Mouse (Mus musculus): ENCODE measurements around the gene Sort1. TPM values are rescaled to one million over a fixed set of nuclear protein-coding genes. Genes with fewer than 3 reads are reported as not detected.
A peak's percentile ranks its signal among the peaks of the same experiment; 100 is the strongest.

Gene Sort1
- polyA plus RNA-seq, 1 experiment, result 141 TPM

GRCm38 (mm10) chr3:108282401-108283240 is 1.3 kb upstream of the Sort1 start:
- no peak overlapping the region for H3K4me3 ChIP-seq (replicated peaks; ENCODE audit: extremely low read depth, low read depth, low read length)
- no peak for DNase-seq
- 9% methylated on average over 12 of the region's 12 CpGs for WGBS
- peaks cover 5% of the 10 kb centered on the region for H3K4me1 ChIP-seq (ENCODE audit: control insufficient read depth, insufficient read depth, low read length)
- peak; percentile 60; the same call in 1 of the 2 replicates for TF ChIP-seq CTCF (IDR thresholded peaks at IDR 0.05; ENCODE audit: insufficient read depth, low read length)
- no peak for TF ChIP-seq POLR2A (IDR thresholded peaks at IDR 0.05; ENCODE audit: borderline replicate concordance, extremely low read depth, low read depth, low read length)

- peaks cover 11% of the 10 kb centered on the region for H3K4me1 ChIP-seq (ENCODE audit: control insufficient read depth, insufficient read depth, low read length)
- WGBS, result 15% methylated on average over 6 of the region's 6 CpGs
- DNase-seq, result no peak
- no peak for TF ChIP-seq POLR2A (IDR thresholded peaks at IDR 0.05; ENCODE audit: borderline replicate concordance, extremely low read depth, low read depth, low read length)
- no peak for TF ChIP-seq CTCF (IDR thresholded peaks at IDR 0.05; ENCODE audit: insufficient read depth, low read length)
- peak overlapping the region; percentile 81 for H3K4me3 ChIP-seq (replicated peaks; ENCODE audit: extremely low read depth, low read depth, low read length)
Observed at GRCm38 (mm10) chr3:108283241-108283561, 681 bp upstream of the Sort1 start.

- WGBS, result 50% methylated on average over 4 of the region's 4 CpGs
- DNase-seq, result no peak
- H3K4me1 ChIP-seq (ENCODE audit: control insufficient read depth, insufficient read depth, low read length), result peaks cover 24% of the 10 kb centered on the region
- H3K4me3 ChIP-seq (replicated peaks; ENCODE audit: extremely low read depth, low read depth, low read length), result peak overlapping the region; percentile 81
- no peak for TF ChIP-seq POLR2A (IDR thresholded peaks at IDR 0.05; ENCODE audit: borderline replicate concordance, extremely low read depth, low read depth, low read length)
- TF ChIP-seq CTCF (IDR thresholded peaks at IDR 0.05; ENCODE audit: insufficient read depth, low read length), result no peak
Observed at GRCm38 (mm10) chr3:108285078-108285711, 1.3 kb downstream of the Sort1 start.

DNA sequence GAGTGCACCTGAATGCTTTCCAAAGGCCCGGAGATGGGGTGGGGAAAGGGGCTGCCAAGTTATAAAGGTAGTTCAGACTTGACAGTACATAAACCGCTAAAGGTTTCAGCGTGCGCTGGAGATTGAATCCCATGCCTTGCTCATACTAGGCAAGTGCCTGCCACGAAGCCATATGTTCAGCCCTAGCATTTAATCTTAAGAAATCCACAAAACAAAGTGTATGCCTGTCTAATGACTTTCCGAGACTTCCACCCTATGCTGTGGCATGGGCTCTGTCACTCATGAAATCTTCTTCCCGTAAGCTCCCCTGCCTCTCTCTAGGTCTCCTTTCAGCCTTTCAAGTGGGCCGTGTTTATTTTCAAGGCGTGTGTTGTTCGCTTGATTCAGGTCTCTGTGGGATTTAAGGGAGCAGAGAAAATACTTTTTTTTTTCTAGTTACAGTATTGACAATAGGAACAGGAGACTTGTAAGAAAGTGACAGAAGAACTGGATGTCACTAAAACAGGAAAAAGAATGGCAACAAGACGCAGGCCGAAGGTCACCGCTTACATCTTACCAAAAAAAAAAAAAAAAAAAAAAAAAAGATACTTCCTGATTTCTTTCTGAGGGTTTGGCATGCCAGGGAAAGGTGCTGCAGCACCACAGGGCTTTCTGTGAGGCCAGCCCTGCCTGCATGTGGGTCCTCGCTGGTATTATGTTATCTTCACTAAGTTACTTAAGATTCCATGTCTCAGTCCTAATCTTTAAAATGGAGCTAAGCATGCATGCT is 3.0 kb downstream of the Sort1 start:
- DNase-seq, result no peak
- H3K4me3 ChIP-seq (replicated peaks; ENCODE audit: extremely low read depth, low read depth, low read length), result peak overlapping the region; percentile 20
- TF ChIP-seq CTCF (IDR thresholded peaks at IDR 0.05; ENCODE audit: insufficient read depth, low read length) (no peak), POLR2A (IDR thresholded peaks at IDR 0.05; ENCODE audit: borderline replicate concordance, extremely low read depth, low read depth, low read length) (no peak)
- H3K4me1 ChIP-seq (ENCODE audit: control insufficient read depth, insufficient read depth, low read length), result peaks cover 31% of the 10 kb centered on the region
- 50% methylated on average over 14 of the region's 14 CpGs for WGBS

DNA sequence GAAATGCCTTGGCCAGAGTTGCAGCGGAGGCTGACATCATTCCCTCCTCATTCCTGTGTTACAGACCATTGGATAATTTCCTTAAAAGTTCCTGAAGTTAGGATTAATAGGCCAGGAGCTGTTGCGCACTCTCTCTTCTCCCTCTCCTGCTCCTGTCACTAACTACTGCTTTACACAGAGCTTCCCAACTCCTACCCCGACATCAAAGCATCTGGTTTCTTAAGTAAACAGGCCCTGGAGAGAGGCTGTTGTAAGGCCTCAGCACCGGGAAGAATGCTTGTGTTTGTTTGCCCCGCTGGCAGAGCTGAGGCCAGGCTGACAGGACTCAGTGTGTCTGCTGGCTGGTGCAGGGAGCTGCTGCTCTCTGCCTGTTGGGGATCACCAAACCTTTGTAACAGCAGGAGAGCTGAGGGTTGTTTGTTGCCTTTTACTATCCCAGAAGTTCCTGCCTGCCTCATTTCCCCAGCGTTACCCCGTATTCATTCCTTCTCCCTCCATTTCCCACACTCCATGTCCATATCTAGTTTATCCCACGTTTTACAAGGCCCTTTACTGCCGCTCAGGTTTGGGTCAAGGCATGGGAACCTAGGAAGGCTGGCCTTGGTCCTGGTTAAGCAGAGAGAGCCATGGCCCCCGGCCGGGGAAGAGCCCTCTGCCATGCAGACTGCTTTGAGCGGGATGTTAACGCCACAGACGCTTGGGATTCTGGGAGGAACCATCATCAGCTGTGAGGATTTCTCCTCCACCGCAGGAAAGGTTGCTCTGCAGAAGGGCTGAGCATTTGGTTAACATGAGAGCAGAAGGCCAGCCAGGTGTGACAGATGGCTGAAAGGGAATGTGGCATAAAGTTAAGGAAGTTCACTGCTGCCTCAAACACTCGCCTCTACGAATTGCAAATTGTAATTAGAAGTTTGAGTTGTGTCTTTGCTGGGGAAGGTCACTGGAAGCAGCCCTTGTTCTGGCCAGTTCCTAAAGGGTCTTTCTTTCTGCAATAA is 4.2 kb downstream of the Sort1 start:
- no peak overlapping the region for H3K4me3 ChIP-seq (replicated peaks; ENCODE audit: extremely low read depth, low read depth, low read length)
- peaks cover 29% of the 10 kb centered on the region for H3K4me1 ChIP-seq (ENCODE audit: control insufficient read depth, insufficient read depth, low read length)
- DNase-seq, result peak; percentile 17
- TF ChIP-seq POLR2A (IDR thresholded peaks at IDR 0.05; ENCODE audit: borderline replicate concordance, extremely low read depth, low read depth, low read length) (peak; percentile 41; the same call in 1 of the 2 replicates), CTCF (IDR thresholded peaks at IDR 0.05; ENCODE audit: insufficient read depth, low read length) (no peak)
- WGBS, result 49% methylated on average over 17 of the region's 17 CpGs

- TF ChIP-seq POLR2A (IDR thresholded peaks at IDR 0.05; ENCODE audit: borderline replicate concordance, extremely low read depth, low read depth, low read length), result no peak
- no peak for TF ChIP-seq CTCF (IDR thresholded peaks at IDR 0.05; ENCODE audit: insufficient read depth, low read length)
- peak; percentile 41 for DNase-seq
- 53% methylated on average over 13 of the region's 13 CpGs for WGBS
- no peak overlapping the region for H3K4me3 ChIP-seq (replicated peaks; ENCODE audit: extremely low read depth, low read depth, low read length)
- peaks cover 33% of the 10 kb centered on the region for H3K4me1 ChIP-seq (ENCODE audit: control insufficient read depth, insufficient read depth, low read length)
Observed at GRCm38 (mm10) chr3:108289311-108290130, 5.6 kb downstream of the Sort1 start.

DNA sequence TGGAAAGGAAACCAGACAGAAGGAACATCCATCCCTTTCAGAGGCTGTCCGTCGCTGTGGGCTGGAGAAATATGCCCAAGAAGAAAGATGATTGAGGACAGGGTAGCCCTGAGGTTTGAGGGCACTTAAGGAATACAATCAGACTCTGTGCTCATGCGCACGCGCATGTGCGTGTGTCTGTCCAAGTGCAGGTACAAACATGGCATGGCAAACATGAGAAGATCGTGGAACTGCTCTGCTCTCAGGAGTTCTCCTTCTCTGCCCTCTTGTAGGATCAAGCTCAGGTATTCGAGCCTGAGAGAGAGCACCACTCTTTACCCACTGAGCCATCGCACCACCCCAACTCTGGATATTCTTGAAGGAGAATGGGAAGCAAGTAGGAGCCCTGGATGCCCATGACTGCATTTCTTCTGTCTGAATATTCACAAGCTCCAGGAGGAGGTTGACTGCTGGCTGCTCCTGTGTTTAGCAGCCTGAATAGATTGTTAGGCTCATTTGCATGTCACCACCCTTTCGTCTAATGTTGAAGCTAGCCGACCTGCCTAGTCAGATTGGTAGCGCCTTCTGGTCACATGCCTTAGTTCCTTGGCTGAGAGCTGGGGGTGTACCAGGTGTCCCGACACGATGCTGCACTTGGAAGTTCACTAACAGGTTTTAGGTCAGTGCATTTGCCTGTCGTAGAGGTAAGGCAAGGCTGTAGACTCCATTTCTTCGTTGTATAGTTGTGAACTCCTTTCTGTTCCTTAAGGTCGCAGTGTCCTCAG is 7.3 kb downstream of the Sort1 start:
- 60% methylated on average over 17 of the region's 17 CpGs for WGBS
- DNase-seq, result peak; percentile 42
- Histone ChIP-seq H3K4me1 (ENCODE audit: control insufficient read depth, insufficient read depth, low read length) (peaks cover 47% of the 10 kb centered on the region), H3K4me3 (replicated peaks; ENCODE audit: extremely low read depth, low read depth, low read length) (no peak overlapping the region)
- TF ChIP-seq CTCF (IDR thresholded peaks at IDR 0.05; ENCODE audit: insufficient read depth, low read length) (no peak), POLR2A (IDR thresholded peaks at IDR 0.05; ENCODE audit: borderline replicate concordance, extremely low read depth, low read depth, low read length) (no peak)

Measured in lung, adult 2 months (tissue).